Mouse (Mus musculus) ES-Bruce4 (cell line): ENCODE data around the gene Gm765. TPM values are rescaled to one million over a fixed set of nuclear protein-coding genes. Genes with fewer than 3 reads are reported as not detected.

Experiments
- H3K27ac ChIP-seq: 2 replicates; pipeline ENCODE4 v1.5.1; 2012; ENCODE audit warnings: low read length, inconsistent platforms; ENCODE audit not compliant: insufficient read depth
- H3K27me3 ChIP-seq: 2 replicates; pipeline ENCODE4 v1.6.1; 2012; ENCODE audit warnings: mild to moderate bottlenecking, low read length, inconsistent platforms; ENCODE audit not compliant: control insufficient read depth, poor library complexity, insufficient read depth, severe bottlenecking
- H3K36me3 ChIP-seq: 2 replicates; pipeline ENCODE4 v1.6.1; 2012; ENCODE audit warnings: inconsistent platforms, mild to moderate bottlenecking, low read length, moderate library complexity; ENCODE audit not compliant: control insufficient read depth, poor library complexity, insufficient read depth, severe bottlenecking
- H3K4me1 ChIP-seq: one replicate; pipeline ENCODE4 v1.8.1; 2011; ENCODE audit warnings: low read length; ENCODE audit not compliant: control insufficient read depth, insufficient read depth
- H3K4me3 ChIP-seq: 2 replicates; pipeline ENCODE4 v1.5.1; 2011; ENCODE audit warnings: low read depth, mild to moderate bottlenecking, low read length
- H3K9ac ChIP-seq: 2 replicates; pipeline ENCODE4 v1.6.1; 2012; ENCODE audit warnings: low read depth, mild to moderate bottlenecking, inconsistent platforms; ENCODE audit not compliant: poor library complexity, severe bottlenecking
- H3K9me3 ChIP-seq: replicated peaks from 2 replicates; pipeline ENCODE4 v1.6.1; 2012; ENCODE audit warnings: mild to moderate bottlenecking, low read length, inconsistent platforms; ENCODE audit not compliant: control insufficient read depth, poor library complexity, insufficient read depth, severe bottlenecking
- CTCF ChIP-seq: IDR thresholded peaks from one replicate; pipeline ENCODE4 v1.8.1; 2011; ENCODE audit warnings: low read depth, low read length
- EP300 ChIP-seq: IDR thresholded peaks from 2 replicates; pipeline ENCODE4 v1.6.1; 2011; ENCODE audit warnings: low read depth, low read length; ENCODE audit not compliant: insufficient read depth
- POLR2A ChIP-seq: IDR thresholded peaks from one replicate; pipeline ENCODE4 v1.8.1; 2011; ENCODE audit warnings: low read length; ENCODE audit not compliant: insufficient read depth
- polyA plus RNA-seq: library from polyadenylated mRNA; stranded (reverse); fragments of >200 nt; gene quantifications from 2 replicates; pipeline ENCODE4 v1.2.4, GENCODE M21; 2011; ENCODE audit warnings: low read depth; ENCODE audit not compliant: missing spikeins, insufficient read depth, insufficient read length

The Gm765 gene
- polyA plus RNA-seq, 1 experiment, result not detected

- Histone ChIP-seq H3K36me3 (no peaks in the 10 kb centered on the region), H3K27me3 (no peaks in the 10 kb centered on the region), H3K4me3 (no peak overlapping the region), H3K9ac (no peak overlapping the region), H3K27ac (no peak overlapping the region), H3K9me3 (no peaks in the 10 kb centered on the region), H3K4me1 (no peaks in the 10 kb centered on the region)
- TF ChIP-seq POLR2A (no peak), CTCF (no peak), EP300 (no peak)
Observed at GRCm38 (mm10) chr6:98287521-98287920, 55.0 kb downstream of the Gm765 start.

GRCm38 (mm10) chr6:98285190-98285589 lies 57.4 kb downstream of the Gm765 start:
- Histone ChIP-seq H3K36me3 (no peaks in the 10 kb centered on the region), H3K27me3 (no peaks in the 10 kb centered on the region), H3K4me3 (no peak overlapping the region), H3K27ac (no peak overlapping the region), H3K9me3 (no peaks in the 10 kb centered on the region), H3K4me1 (no peaks in the 10 kb centered on the region), H3K9ac (no peak overlapping the region)
- TF ChIP-seq CTCF (no peak), POLR2A (no peak), EP300 (no peak)

GRCm38 (mm10) chr6:98282791-98283190 lies 59.8 kb downstream of the Gm765 start:
- no peak overlapping the region for H3K9ac ChIP-seq
- H3K27ac ChIP-seq, result no peak overlapping the region
- H3K36me3 ChIP-seq, result no peaks in the 10 kb centered on the region
- no peaks in the 10 kb centered on the region for H3K9me3 ChIP-seq
- H3K27me3 ChIP-seq, result no peaks in the 10 kb centered on the region
- H3K4me3 ChIP-seq, result no peak overlapping the region
- H3K4me1 ChIP-seq, result no peaks in the 10 kb centered on the region
- no peak for TF ChIP-seq CTCF
- no peak for TF ChIP-seq POLR2A
- no peak for TF ChIP-seq EP300

- TF ChIP-seq EP300 (no peak), CTCF (peak; percentile 22)
- Histone ChIP-seq H3K9me3 (no peaks in the 10 kb centered on the region), H3K4me3 (no peak overlapping the region), H3K36me3 (no peaks in the 10 kb centered on the region), H3K4me1 (no peaks in the 10 kb centered on the region), H3K27ac (no peak overlapping the region), H3K9ac (no peak overlapping the region), H3K27me3 (no peaks in the 10 kb centered on the region)
Observed at GRCm38 (mm10) chr6:98271553-98271952, 71.0 kb downstream of the Gm765 start.

- TF ChIP-seq POLR2A (no peak), CTCF (no peak), EP300 (no peak)
- no peaks in the 10 kb centered on the region for H3K4me1 ChIP-seq
Observed at GRCm38 (mm10) chr6:98262961-98263360, 79.6 kb downstream of the Gm765 start.

GRCm38 (mm10) chr6:98259016-98259415 lies 83.5 kb downstream of the Gm765 start:
- Histone ChIP-seq H3K36me3 (no peaks in the 10 kb centered on the region), H3K27me3 (no peaks in the 10 kb centered on the region), H3K27ac (no peak overlapping the region), H3K9me3 (no peaks in the 10 kb centered on the region), H3K4me3 (no peak overlapping the region), H3K4me1 (no peaks in the 10 kb centered on the region), H3K9ac (no peak overlapping the region)
- TF ChIP-seq EP300 (no peak), POLR2A (no peak), CTCF (no peak)

More at GRCm38 (mm10) chr6:98262961-98263360, 79.6 kb downstream of the Gm765 start:
- no peak overlapping the region for H3K9ac ChIP-seq
- no peaks in the 10 kb centered on the region for H3K9me3 ChIP-seq
- no peak overlapping the region for H3K4me3 ChIP-seq
- H3K27ac ChIP-seq, result no peak overlapping the region
- no peaks in the 10 kb centered on the region for H3K36me3 ChIP-seq
- H3K27me3 ChIP-seq, result no peaks in the 10 kb centered on the region

- H3K36me3 ChIP-seq, result no peaks in the 10 kb centered on the region
- no peaks in the 10 kb centered on the region for H3K27me3 ChIP-seq
- no peak overlapping the region for H3K4me3 ChIP-seq
- no peaks in the 10 kb centered on the region for H3K4me1 ChIP-seq
- H3K9me3 ChIP-seq, result no peaks in the 10 kb centered on the region
- H3K9ac ChIP-seq, result no peak overlapping the region
- H3K27ac ChIP-seq, result no peak overlapping the region
- no peak for TF ChIP-seq CTCF
- no peak for TF ChIP-seq POLR2A
- no peak for TF ChIP-seq EP300
Observed at GRCm38 (mm10) chr6:98246449-98246848, 96.1 kb downstream of the Gm765 start.
